Mouse (Mus musculus): ENCODE data around the gene Mboat1. TPM values are rescaled to one million over a fixed set of nuclear protein-coding genes. Genes with fewer than 3 reads are reported as not detected.

Gene Mboat1
- 3.6 and 3.8 TPM in 2 replicates for polyA plus RNA-seq (2015; fragmentation: Nextera tagmentation; extraction: Ambion mirVana)

GRCm38 (mm10) chr13:30136243-30136922, at the start of gene Mboat1:
TSS of gene Mboat1 (plus strand) at chr13:30136489.
- no peaks in the 10 kb centered on the region for H3K9me3 ChIP-seq (replicated peaks)
- peak within 1 kb of the TSS; percentile 79 for H3K9ac ChIP-seq
- under 1% methylated on average over 54 of the region's 55 CpGs for WGBS
- H3K36me3 ChIP-seq (ENCODE audit: poor library complexity, severe bottlenecking), result no peaks in the 10 kb centered on the region
- peak within 1 kb of the TSS; percentile 91 for H3K4me2 ChIP-seq
- ATAC-seq, result peak; percentile 97
- peaks cover 23% of the 10 kb centered on the region for H3K27me3 ChIP-seq
- no peaks in the 10 kb centered on the region for H3K4me1 ChIP-seq
- peak within 1 kb of the TSS; percentile 66 for H3K4me3 ChIP-seq
- H3K27ac ChIP-seq, result no peak within 1 kb of the TSS

- no peak for ATAC-seq
- no peaks in the 10 kb centered on the region for H3K27me3 ChIP-seq
- no peak overlapping the region for H3K4me3 ChIP-seq
- no peak overlapping the region for H3K27ac ChIP-seq
- no peaks in the 10 kb centered on the region for H3K36me3 ChIP-seq (ENCODE audit: poor library complexity, severe bottlenecking)
- H3K9ac ChIP-seq, result no peak overlapping the region
- no peaks in the 10 kb centered on the region for H3K9me3 ChIP-seq (replicated peaks)
- WGBS, result 40% methylated on average over 2 of the region's 2 CpGs
- no peaks in the 10 kb centered on the region for H3K4me1 ChIP-seq
- no peak overlapping the region for H3K4me2 ChIP-seq
Measured at GRCm38 (mm10) chr13:30093086-30093485, 43.2 kb upstream of the Mboat1 start.

- H3K9me3 ChIP-seq (replicated peaks), result no peaks in the 10 kb centered on the region
- WGBS, result 61% methylated on average over 4 of the region's 4 CpGs
- H3K4me2 ChIP-seq, result no peak overlapping the region
- H3K36me3 ChIP-seq (ENCODE audit: poor library complexity, severe bottlenecking), result no peaks in the 10 kb centered on the region
- H3K4me3 ChIP-seq, result no peak overlapping the region
- H3K9ac ChIP-seq, result no peak overlapping the region
- H3K27ac ChIP-seq, result no peak overlapping the region
- H3K27me3 ChIP-seq, result no peaks in the 10 kb centered on the region
- H3K4me1 ChIP-seq, result no peaks in the 10 kb centered on the region
- no peak for ATAC-seq
Measured at GRCm38 (mm10) chr13:30095851-30096250, 40.4 kb upstream of the Mboat1 start.

- WGBS, result 83% methylated on average over 4 of the region's 4 CpGs
- Histone ChIP-seq H3K4me1 (no peaks in the 10 kb centered on the region), H3K9me3 (replicated peaks) (no peaks in the 10 kb centered on the region), H3K9ac (no peak overlapping the region), H3K27ac (no peak overlapping the region), H3K36me3 (ENCODE audit: poor library complexity, severe bottlenecking) (no peaks in the 10 kb centered on the region), H3K27me3 (no peaks in the 10 kb centered on the region), H3K4me3 (no peak overlapping the region), H3K4me2 (no peak overlapping the region)
- no peak for ATAC-seq
Measured at GRCm38 (mm10) chr13:30096536-30096935, 39.8 kb upstream of the Mboat1 start.

GRCm38 (mm10) chr13:30109001-30109600, 27.2 kb upstream of the Mboat1 start:
- H3K9me3 ChIP-seq (replicated peaks), result no peaks in the 10 kb centered on the region
- 85% methylated on average over 4 of the region's 4 CpGs for WGBS
- no peak overlapping the region for H3K9ac ChIP-seq
- H3K4me1 ChIP-seq, result no peaks in the 10 kb centered on the region
- no peak overlapping the region for H3K4me2 ChIP-seq
- no peak overlapping the region for H3K27ac ChIP-seq
- no peak overlapping the region for H3K4me3 ChIP-seq
- no peaks in the 10 kb centered on the region for H3K36me3 ChIP-seq (ENCODE audit: poor library complexity, severe bottlenecking)
- no peak for ATAC-seq
- H3K27me3 ChIP-seq, result no peaks in the 10 kb centered on the region

GRCm38 (mm10) chr13:30115792-30116191, 20.5 kb upstream of the Mboat1 start:
- H3K4me2 ChIP-seq, result no peak overlapping the region
- WGBS, result 89% methylated on average over 5 of the region's 5 CpGs
- no peak overlapping the region for H3K27ac ChIP-seq
- no peak for ATAC-seq
- H3K4me1 ChIP-seq, result no peaks in the 10 kb centered on the region
- no peak overlapping the region for H3K4me3 ChIP-seq
- H3K27me3 ChIP-seq, result no peaks in the 10 kb centered on the region
- H3K9ac ChIP-seq, result no peak overlapping the region
- no peaks in the 10 kb centered on the region for H3K9me3 ChIP-seq (replicated peaks)
- no peaks in the 10 kb centered on the region for H3K36me3 ChIP-seq (ENCODE audit: poor library complexity, severe bottlenecking)

- Histone ChIP-seq H3K27ac (no peak overlapping the region), H3K9ac (peak overlapping the region; percentile 79; the same call in 1 of the 2 replicates), H3K4me3 (peak overlapping the region; percentile 66), H3K27me3 (peaks cover 23% of the 10 kb centered on the region), H3K36me3 (ENCODE audit: poor library complexity, severe bottlenecking) (no peaks in the 10 kb centered on the region), H3K4me1 (no peaks in the 10 kb centered on the region), H3K9me3 (replicated peaks) (no peaks in the 10 kb centered on the region), H3K4me2 (peak overlapping the region; percentile 91)
- WGBS, result 29% methylated on average over 13 of the region's 13 CpGs
- ATAC-seq, result no peak
Measured at GRCm38 (mm10) chr13:30136923-30137629, 787 bp downstream of the Mboat1 start.

- WGBS, result 85% methylated on average over 6 of the region's 6 CpGs
- no peaks in the 10 kb centered on the region for H3K9me3 ChIP-seq (replicated peaks)
- no peak overlapping the region for H3K27ac ChIP-seq
- peaks cover 23% of the 10 kb centered on the region for H3K27me3 ChIP-seq
- ATAC-seq, result no peak
- no peak overlapping the region for H3K4me2 ChIP-seq
- no peak overlapping the region for H3K9ac ChIP-seq
- H3K4me3 ChIP-seq, result no peak overlapping the region
- no peaks in the 10 kb centered on the region for H3K4me1 ChIP-seq
- no peaks in the 10 kb centered on the region for H3K36me3 ChIP-seq (ENCODE audit: poor library complexity, severe bottlenecking)
Measured at GRCm38 (mm10) chr13:30137951-30138350, 1.7 kb downstream of the Mboat1 start.

- Histone ChIP-seq H3K4me2 (no peak overlapping the region), H3K9me3 (replicated peaks) (no peaks in the 10 kb centered on the region), H3K36me3 (ENCODE audit: poor library complexity, severe bottlenecking) (no peaks in the 10 kb centered on the region), H3K27me3 (peaks cover 16% of the 10 kb centered on the region), H3K4me1 (no peaks in the 10 kb centered on the region), H3K9ac (no peak overlapping the region), H3K4me3 (no peak overlapping the region), H3K27ac (no peak overlapping the region)
- 89% methylated on average over 5 of the region's 5 CpGs for WGBS
- no peak for ATAC-seq
Measured at GRCm38 (mm10) chr13:30140149-30140548, 3.9 kb downstream of the Mboat1 start.

- Histone ChIP-seq H3K9ac (no peak overlapping the region), H3K27me3 (peaks cover 12% of the 10 kb centered on the region), H3K27ac (no peak overlapping the region), H3K4me3 (no peak overlapping the region), H3K9me3 (replicated peaks) (no peaks in the 10 kb centered on the region), H3K4me2 (no peak overlapping the region), H3K36me3 (ENCODE audit: poor library complexity, severe bottlenecking) (no peaks in the 10 kb centered on the region), H3K4me1 (no peaks in the 10 kb centered on the region)
- ATAC-seq, result no peak
- 91% methylated on average over 12 of the region's 12 CpGs for WGBS
Measured at GRCm38 (mm10) chr13:30140646-30141045, 4.4 kb downstream of the Mboat1 start.

- 92% methylated on average over 5 of the region's 5 CpGs for WGBS
Measured at GRCm38 (mm10) chr13:30141996-30142395, 5.7 kb downstream of the Mboat1 start.

GRCm38 (mm10) chr13:30146468-30146867, 10.2 kb downstream of the Mboat1 start:
- no peak overlapping the region for H3K4me3 ChIP-seq
- no peaks in the 10 kb centered on the region for H3K4me1 ChIP-seq
- H3K36me3 ChIP-seq (ENCODE audit: poor library complexity, severe bottlenecking), result no peaks in the 10 kb centered on the region
- H3K9ac ChIP-seq, result no peak overlapping the region
- ATAC-seq, result no peak
- no peaks in the 10 kb centered on the region for H3K9me3 ChIP-seq (replicated peaks)
- H3K4me2 ChIP-seq, result no peak overlapping the region
- H3K27ac ChIP-seq, result no peak overlapping the region
- 93% methylated on average over 6 of the region's 6 CpGs for WGBS
- H3K27me3 ChIP-seq, result no peaks in the 10 kb centered on the region

More at GRCm38 (mm10) chr13:30141996-30142395, 5.7 kb downstream of the Mboat1 start:
- Histone ChIP-seq H3K4me2 (no peak overlapping the region), H3K9me3 (replicated peaks) (no peaks in the 10 kb centered on the region), H3K36me3 (ENCODE audit: poor library complexity, severe bottlenecking) (no peaks in the 10 kb centered on the region), H3K9ac (no peak overlapping the region), H3K27ac (no peak overlapping the region), H3K27me3 (peaks cover 11% of the 10 kb centered on the region), H3K4me3 (no peak overlapping the region), H3K4me1 (no peaks in the 10 kb centered on the region)
- ATAC-seq, result no peak

Measured in forebrain, embryonic 13.5 days (tissue).